11 mouse cellular contexts compared by ENCODE assay signal in genomic region chr12:17012067-17012899, GRCm38 (mm10). TPM values are rescaled to one million over a fixed set of nuclear protein-coding genes. Genes with fewer than 3 reads are reported as not detected.
DNase-seq lines count a peak whose midpoint lies in the region; ATAC-seq lines count a peak whose summit lies in the region.
"Had no signal": no experiment of that assay in that cellular context is flagged by ENCODE, and none has a peak within 500 bp of the region (broad histone marks: within the 10 kb centered on the region; RNA-seq: fewer than 3 reads in every experiment).

No protein-coding gene starts in this region.

- H3K27me3 ChIP-seq in embryonic facial prominence, embryonic 12.5 days, result no peaks in the 10 kb centered on the region
- no peaks in the 10 kb centered on the region for H3K27me3 ChIP-seq in embryonic facial prominence, embryonic 10.5 days (replicated peaks; ENCODE audit: low read depth, poor library complexity, severe bottlenecking)
- H3K27me3 ChIP-seq in kidney, embryonic 15.5 days, result 0 out of 2 replicates have a peak, but pooled peaks cover 3% of the 10 kb centered on the region
- H3K27me3 ChIP-seq in neural tube, embryonic 14.5 days (ENCODE audit: control insufficient read depth, insufficient read depth, low read length), result no peaks in the 10 kb centered on the region
- H3K27me3 ChIP-seq in midbrain, embryonic 16.5 days (ENCODE audit: control insufficient read depth, insufficient read depth, low read depth, low read length), result no peaks in the 10 kb centered on the region
- H3K27me3 ChIP-seq: limb, embryonic 13.5 days had no signal

- peak; percentile 65; the same call in 1 of the 2 replicates for ATAC-seq in embryonic facial prominence, embryonic 12.5 days (ENCODE audit: insufficient number of reproducible peaks, insufficient read depth, low FRiP score, low TSS enrichment)
- ATAC-seq in kidney, embryonic 15.5 days (replicated peaks; ENCODE audit: low FRiP score), result peak; percentile 26
- 0 out of 2 replicates have a peak, but pooled peaks have one; percentile 15 for ATAC-seq in neural tube, embryonic 14.5 days (ENCODE audit: low read depth)
- peak; percentile 30 for ATAC-seq in midbrain, embryonic 16.5 days

- H3K27ac ChIP-seq in embryonic facial prominence, embryonic 12.5 days, result no peak overlapping the region
- no peak overlapping the region for H3K27ac ChIP-seq in embryonic facial prominence, embryonic 10.5 days (replicated peaks)
- no peak overlapping the region for H3K27ac ChIP-seq in kidney, embryonic 15.5 days
- H3K27ac ChIP-seq in neural tube, embryonic 14.5 days (ENCODE audit: low read depth, low read length), result no peak overlapping the region
- no peak overlapping the region for H3K27ac ChIP-seq in midbrain, embryonic 16.5 days (ENCODE audit: low read length)
- H3K27ac ChIP-seq: gastrocnemius, adult 2 months; limb, embryonic 13.5 days had no signal

- no peak overlapping the region for H3K4me2 ChIP-seq in embryonic facial prominence, embryonic 12.5 days (replicated peaks)
- no peak overlapping the region for H3K4me2 ChIP-seq in kidney, embryonic 15.5 days
- no peak overlapping the region for H3K4me2 ChIP-seq in neural tube, embryonic 14.5 days (ENCODE audit: low read depth, low read length)
- H3K4me2 ChIP-seq in midbrain, embryonic 16.5 days (ENCODE audit: low read length), result no peak overlapping the region

- peaks cover 7% of the 10 kb centered on the region; the same call in 1 of the 2 replicates for H3K4me1 ChIP-seq in embryonic facial prominence, embryonic 12.5 days
- peaks cover 10% of the 10 kb centered on the region for H3K4me1 ChIP-seq in embryonic facial prominence, embryonic 10.5 days
- H3K4me1 ChIP-seq in kidney, embryonic 15.5 days, result peaks cover 7% of the 10 kb centered on the region
- no peaks in the 10 kb centered on the region for H3K4me1 ChIP-seq in neural tube, embryonic 14.5 days (ENCODE audit: control insufficient read depth, insufficient read depth, low read length)
- peaks cover 7% of the 10 kb centered on the region; the same call in 1 of the 2 replicates for H3K4me1 ChIP-seq in midbrain, embryonic 16.5 days (ENCODE audit: control insufficient read depth, insufficient read depth, low read length)
- H3K4me1 ChIP-seq: limb, embryonic 13.5 days had no signal

- WGBS in embryonic facial prominence, embryonic 12.5 days, result 76% methylated on average over 2 of the region's 2 CpGs
- 74% methylated on average over 2 of the region's 2 CpGs for WGBS in embryonic facial prominence, embryonic 10.5 days
- 65% methylated on average over 2 of the region's 2 CpGs for WGBS in kidney, embryonic 15.5 days
- 75% methylated on average over 2 of the region's 2 CpGs for whole genome bisulfite sequencing in neural tube, embryonic 14.5 days
- 90% methylated on average over 2 of the region's 2 CpGs for WGBS in midbrain, embryonic 16.5 days

- no peak for DNase-seq in embryonic facial prominence, embryonic 10.5 days (ENCODE audit: low spot score)
- no peak for DNase-seq in kidney, adult 9 months
- DNase-seq in neural tube, embryonic 10.5 days (ENCODE audit: extremely low spot score, low spot score), result no peak
- DNase-seq in frontal cortex, adult 2 months (ENCODE audit: extremely low spot score in 1 of 2, low spot score in 1 of 2), result no peak

- no peaks in the 10 kb centered on the region for H3K36me3 ChIP-seq in embryonic facial prominence, embryonic 12.5 days
- no peaks in the 10 kb centered on the region for H3K36me3 ChIP-seq in embryonic facial prominence, embryonic 10.5 days (replicated peaks)
- H3K36me3 ChIP-seq in kidney, embryonic 15.5 days, result no peaks in the 10 kb centered on the region
- H3K36me3 ChIP-seq in neural tube, embryonic 14.5 days (ENCODE audit: control insufficient read depth, insufficient read depth, low read length), result no peaks in the 10 kb centered on the region
- no peaks in the 10 kb centered on the region for H3K36me3 ChIP-seq in midbrain, embryonic 16.5 days (ENCODE audit: control insufficient read depth, insufficient read depth, low read length)
- H3K36me3 ChIP-seq: limb, embryonic 13.5 days had no signal

- H3K9ac ChIP-seq in embryonic facial prominence, embryonic 12.5 days, result no peak overlapping the region
- no peak overlapping the region for H3K9ac ChIP-seq in kidney, embryonic 15.5 days
- H3K9ac ChIP-seq in neural tube, embryonic 14.5 days (replicated peaks; ENCODE audit: low read depth, low read length), result no peak overlapping the region
- no peak overlapping the region for H3K9ac ChIP-seq in midbrain, embryonic 16.5 days (ENCODE audit: low read depth, low read length)

- no peak overlapping the region for H3K4me3 ChIP-seq in embryonic facial prominence, embryonic 12.5 days
- H3K4me3 ChIP-seq in embryonic facial prominence, embryonic 10.5 days, result no peak overlapping the region
- H3K4me3 ChIP-seq in kidney, embryonic 15.5 days (replicated peaks), result no peak overlapping the region
- no peak overlapping the region for H3K4me3 ChIP-seq in neural tube, embryonic 14.5 days (ENCODE audit: low read depth, low read length)
- H3K4me3 ChIP-seq in midbrain, embryonic 16.5 days (ENCODE audit: low read depth, low read length), result no peak overlapping the region

- no peaks in the 10 kb centered on the region for H3K9me3 ChIP-seq in embryonic facial prominence, embryonic 12.5 days
- H3K9me3 ChIP-seq in embryonic facial prominence, embryonic 10.5 days, result 0 out of 2 replicates have a peak, but pooled peaks cover 15% of the 10 kb centered on the region
- H3K9me3 ChIP-seq in kidney, embryonic 15.5 days (replicated peaks), result 0 out of 2 replicates have a peak, but pooled peaks cover 3% of the 10 kb centered on the region
- H3K9me3 ChIP-seq in neural tube, embryonic 14.5 days (ENCODE audit: control insufficient read depth, low read length), result no peaks in the 10 kb centered on the region
- H3K9me3 ChIP-seq in midbrain, embryonic 16.5 days (replicated peaks; ENCODE audit: control insufficient read depth, low read length, poor library complexity, severe bottlenecking), result no peaks in the 10 kb centered on the region

RNA-seq across cellular contexts. Expression of gene 2410004P03Rik, which starts 0.8 kb away (rescaled TPM):
- 0.61 and 1.1 TPM in 2 replicates for polyA plus RNA-seq in embryonic facial prominence, embryonic 12.5 days (2016; fragmentation: Nextera tagmentation; extraction: Ambion mirVana)
- polyA plus RNA-seq in embryonic facial prominence, embryonic 10.5 days (2016; fragmentation: Nextera tagmentation; extraction: Ambion mirVana), result 1.4 and 1.5 TPM in 2 replicates
- 0.40 and 0.76 TPM in 2 replicates for polyA plus RNA-seq in kidney, embryonic 15.5 days (2015; fragmentation: Nextera tagmentation; extraction: Ambion mirVana)
- polyA plus RNA-seq in neural tube, embryonic 14.5 days (2014; fragmentation: Nextera tagmentation; extraction: Ambion mirVana), result 2.6 and 4.6 TPM in 2 replicates
- 5.7 and 10.5 TPM in 2 replicates for polyA plus RNA-seq in midbrain, embryonic 16.5 days (2015; fragmentation: Nextera tagmentation; extraction: Ambion mirVana)
- polyA plus RNA-seq in frontal cortex, adult 2 months (2012; rRNA removed), result 0.76 and 0.88 TPM in 2 replicates
- polyA plus RNA-seq: erythroblast, embryonic 14.5 days had no signal

RNA-seq across cellular contexts. Expression of gene Pqlc3, which starts 12.1 kb away (rescaled TPM):
- 6.3 and 7.4 TPM in 2 replicates for polyA plus RNA-seq in embryonic facial prominence, embryonic 12.5 days (2016; fragmentation: Nextera tagmentation; extraction: Ambion mirVana)
- polyA plus RNA-seq in embryonic facial prominence, embryonic 10.5 days (2016; fragmentation: Nextera tagmentation; extraction: Ambion mirVana), result 5.0 and 5.5 TPM in 2 replicates
- polyA plus RNA-seq in kidney, embryonic 15.5 days (2015; fragmentation: Nextera tagmentation; extraction: Ambion mirVana), result 4.0 and 4.9 TPM in 2 replicates
- 1.5 and 2.0 TPM in 2 replicates for polyA plus RNA-seq in neural tube, embryonic 14.5 days (2014; fragmentation: Nextera tagmentation; extraction: Ambion mirVana)
- 1.3 and 1.4 TPM in 2 replicates for polyA plus RNA-seq in midbrain, embryonic 16.5 days (2015; fragmentation: Nextera tagmentation; extraction: Ambion mirVana)
- 1.4 and 1.7 TPM in 2 replicates for polyA plus RNA-seq in frontal cortex, adult 2 months (2012; rRNA removed)

Comparison
In these comparisons a context has a peak if more than half of its experiments do, and no peak if none do; other contexts are left out.
1. ATAC-seq: peak in every context shown above with its lines; median percentile 65 in embryonic facial prominence, embryonic 12.5 days; 30 in midbrain, embryonic 16.5 days; 26 in kidney, embryonic 15.5 days; 15 in neural tube, embryonic 14.5 days.